Mouse (Mus musculus) intestine, postnatal 0 days (tissue): ENCODE measurements at regions not wholly inside any gene's neighbourhood (a gene's known extent, or its start where the extent isn't known, plus 50 kb on each side); places are given as distances from the start of the nearest gene placed in this dataset.
A peak's percentile ranks its signal among the peaks of the same experiment; 100 is the strongest.

Experiments
- ATAC-seq: fragments of 200-750 bp; cut with Nextera tagmentation; 2 replicates; pipeline ENCODE4 v1.8.0; 2017; ENCODE audit warnings: mild to moderate bottlenecking, moderate TSS enrichment, moderate library complexity
- H3K27ac ChIP-seq: fragments of 300-500 bp; sonication (generic); 2 replicates; pipeline ENCODE4 v1.5.1; 2014; ENCODE audit warnings: mild to moderate bottlenecking, low read depth, low read length, moderate library complexity
- H3K27me3 ChIP-seq: fragments of 300-500 bp; sonication (generic); replicated peaks from 2 replicates; pipeline ENCODE4 v1.6.1; 2014; ENCODE audit warnings: low read length, mixed read lengths; ENCODE audit not compliant: control insufficient read depth, insufficient read depth
- H3K36me3 ChIP-seq: fragments of 300-500 bp; sonication (generic); 2 replicates; pipeline ENCODE4 v1.6.1; 2014; ENCODE audit warnings: mild to moderate bottlenecking, moderate library complexity; ENCODE audit not compliant: control insufficient read depth, insufficient read depth
- H3K4me1 ChIP-seq: fragments of 300-500 bp; sonication (generic); replicated peaks from 2 replicates; pipeline ENCODE4 v1.6.1; 2014; ENCODE audit warnings: antibody characterized with exemption, low read length, mixed read lengths; ENCODE audit not compliant: control insufficient read depth, insufficient read depth
- H3K4me2 ChIP-seq: fragments of 300-500 bp; sonication (generic); replicated peaks from 2 replicates; pipeline ENCODE4 v1.6.1; 2014; ENCODE audit warnings: low read depth, mild to moderate bottlenecking, moderate library complexity
- H3K4me3 ChIP-seq: fragments of 300-500 bp; sonication (generic); 2 replicates; pipeline ENCODE4 v1.5.1; 2014; ENCODE audit warnings: low read depth, low read length
- H3K9ac ChIP-seq: fragments of 300-500 bp; sonication (generic); 2 replicates; pipeline ENCODE4 v1.6.1; 2014; ENCODE audit warnings: mild to moderate bottlenecking, low read depth, low read length
- H3K9me3 ChIP-seq: fragments of 300-500 bp; sonication (generic); 2 replicates; pipeline ENCODE4 v1.6.1; 2016; ENCODE audit warnings: mixed run types; ENCODE audit not compliant: control insufficient read depth
- CTCF ChIP-seq: sonication (generic); IDR thresholded peaks from 2 replicates; pipeline ENCODE4 v1.5.1; 2016; ENCODE audit warnings: low read depth, mild to moderate bottlenecking, control low read depth, antibody characterized with exemption, moderate library complexity
- WGBS: fragments of 180-500 bp; shearing (Covaris S2); extraction: QIAGEN DNeasy Blood & Tissue Kit; methylation state at CpG from one replicate; pipeline ENCODE4 v1.1.7; 2014; 5-methylcytosine and 5-hydroxymethylcytosine counted together

GRCm38 (mm10) chr10:51792030-51792429 is 114.5 kb downstream of the Rfx6 start:
- no peak overlapping the region for H3K27ac ChIP-seq
- H3K4me3 ChIP-seq, result no peak overlapping the region
- 0 out of 2 replicates have a peak, but pooled peaks cover 2% of the 10 kb centered on the region for H3K4me1 ChIP-seq
- no peak overlapping the region for H3K9ac ChIP-seq
- peak; percentile 61 for TF ChIP-seq CTCF
- no peaks in the 10 kb centered on the region for H3K27me3 ChIP-seq
- no peaks in the 10 kb centered on the region for H3K9me3 ChIP-seq
- H3K36me3 ChIP-seq, result no peaks in the 10 kb centered on the region
- ATAC-seq, result no peak
- no peak overlapping the region for H3K4me2 ChIP-seq
- WGBS, result 2% methylated on average over 1 of the region's 1 CpGs

GRCm38 (mm10) chr10:51793876-51794275 is 116.3 kb downstream of the Rfx6 start:
- Histone ChIP-seq H3K27ac (no peak overlapping the region), H3K4me2 (no peak overlapping the region), H3K4me1 (0 out of 2 replicates have a peak, but pooled peaks cover 2% of the 10 kb centered on the region), H3K27me3 (no peaks in the 10 kb centered on the region), H3K9me3 (no peaks in the 10 kb centered on the region), H3K9ac (no peak overlapping the region), H3K36me3 (no peaks in the 10 kb centered on the region), H3K4me3 (no peak overlapping the region)
- ATAC-seq, result no peak
- TF ChIP-seq CTCF, result no peak
- 92% methylated on average over 7 of the region's 7 CpGs for WGBS

- no peak overlapping the region for H3K9ac ChIP-seq
- WGBS, result 56% methylated on average over 1 of the region's 1 CpGs
These were observed 139.1 kb downstream of the Rfx6 start for GRCm38 (mm10) chr10:51816626-51817025.

GRCm38 (mm10) chr10:51823900-51824299 is 146.3 kb downstream of the Rfx6 start:
- ATAC-seq, result no peak
- no peak for TF ChIP-seq CTCF
- H3K27ac ChIP-seq, result no peak overlapping the region
- H3K27me3 ChIP-seq, result no peaks in the 10 kb centered on the region
- H3K4me3 ChIP-seq, result no peak overlapping the region
- H3K4me2 ChIP-seq, result no peak overlapping the region
- H3K9ac ChIP-seq, result no peak overlapping the region
- no peaks in the 10 kb centered on the region for H3K4me1 ChIP-seq
- 88% methylated on average over 2 of the region's 2 CpGs for WGBS
- no peaks in the 10 kb centered on the region for H3K36me3 ChIP-seq
- no peaks in the 10 kb centered on the region for H3K9me3 ChIP-seq

More at GRCm38 (mm10) chr10:51816626-51817025, 139.1 kb downstream of the Rfx6 start:
- Histone ChIP-seq H3K9me3 (no peaks in the 10 kb centered on the region), H3K4me1 (no peaks in the 10 kb centered on the region), H3K27me3 (no peaks in the 10 kb centered on the region), H3K4me2 (no peak overlapping the region), H3K27ac (no peak overlapping the region), H3K36me3 (no peaks in the 10 kb centered on the region), H3K4me3 (no peak overlapping the region)
- no peak for TF ChIP-seq CTCF
- ATAC-seq, result no peak

- H3K4me3 ChIP-seq, result no peak overlapping the region
- H3K9me3 ChIP-seq, result no peaks in the 10 kb centered on the region
- WGBS, result 82% methylated on average over 6 of the region's 6 CpGs
- H3K4me2 ChIP-seq, result no peak overlapping the region
- H3K27me3 ChIP-seq, result no peaks in the 10 kb centered on the region
- ATAC-seq, result no peak
- TF ChIP-seq CTCF, result no peak
- no peak overlapping the region for H3K27ac ChIP-seq
- H3K9ac ChIP-seq, result no peak overlapping the region
- H3K36me3 ChIP-seq, result no peaks in the 10 kb centered on the region
- H3K4me1 ChIP-seq, result no peaks in the 10 kb centered on the region
These were observed 148.9 kb downstream of the Rfx6 start for GRCm38 (mm10) chr10:51826431-51826964.

- ATAC-seq, result no peak
- H3K36me3 ChIP-seq, result no peaks in the 10 kb centered on the region
- H3K27ac ChIP-seq, result no peak overlapping the region
- H3K4me3 ChIP-seq, result no peak overlapping the region
- no peak overlapping the region for H3K9ac ChIP-seq
- TF ChIP-seq CTCF, result no peak
- 30% methylated on average over 4 of the region's 4 CpGs for WGBS
- H3K9me3 ChIP-seq, result no peaks in the 10 kb centered on the region
- H3K4me2 ChIP-seq, result no peak overlapping the region
- no peaks in the 10 kb centered on the region for H3K27me3 ChIP-seq
- no peaks in the 10 kb centered on the region for H3K4me1 ChIP-seq
These were observed 154.9 kb downstream of the Rfx6 start for GRCm38 (mm10) chr10:51832459-51832858.

- no peak; the same call in 1 of the 2 replicates for ATAC-seq
- WGBS, result 51% methylated on average over 1 of the region's 1 CpGs
- no peaks in the 10 kb centered on the region for H3K9me3 ChIP-seq
- H3K27me3 ChIP-seq, result no peaks in the 10 kb centered on the region
- no peak for TF ChIP-seq CTCF
- no peak overlapping the region for H3K9ac ChIP-seq
- H3K4me3 ChIP-seq, result no peak overlapping the region
- H3K27ac ChIP-seq, result no peak overlapping the region
- no peaks in the 10 kb centered on the region for H3K4me1 ChIP-seq
- H3K4me2 ChIP-seq, result no peak overlapping the region
- no peaks in the 10 kb centered on the region for H3K36me3 ChIP-seq
These were observed 165.5 kb downstream of the Rfx6 start for GRCm38 (mm10) chr10:51843099-51843498.
